Mouse (Mus musculus): ENCODE measurements at regions not wholly inside any gene's neighbourhood (a gene's known extent, or its start where the extent isn't known, plus 50 kb on each side); places are given as distances from the start of the nearest gene placed in this dataset.

DNA sequence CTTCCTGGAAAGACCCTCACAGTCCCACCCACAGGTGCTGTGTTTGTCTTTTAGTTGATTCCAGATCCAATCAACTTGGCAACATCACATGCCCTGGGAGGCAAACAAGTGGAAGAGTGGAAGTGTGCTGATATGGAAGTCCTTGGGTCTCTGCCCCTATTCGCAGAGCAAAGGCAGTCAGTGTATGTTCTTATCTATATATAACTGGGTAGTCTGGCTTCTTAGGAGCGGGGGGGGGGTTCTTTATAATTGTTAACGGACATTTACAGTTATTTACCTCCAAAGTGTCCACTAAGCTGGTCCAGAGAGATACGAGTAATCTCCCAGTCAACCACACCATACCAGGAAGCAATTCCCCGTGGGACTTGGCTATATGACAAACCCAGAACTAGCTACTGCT, 184.8 kb downstream of the Prkcq start:
- Histone ChIP-seq H3K27ac (no peak overlapping the region), H3K4me3 (no peak overlapping the region)
- no peak for DNase-seq (ENCODE audit: extremely low spot score in 1 of 2, low spot score in 2 of 2)
- intact Hi-C loops (cut with DNase I): no loop called here
- TF ChIP-seq CTCF (IDR thresholded peaks at IDR 0.05): no peak

DNA sequence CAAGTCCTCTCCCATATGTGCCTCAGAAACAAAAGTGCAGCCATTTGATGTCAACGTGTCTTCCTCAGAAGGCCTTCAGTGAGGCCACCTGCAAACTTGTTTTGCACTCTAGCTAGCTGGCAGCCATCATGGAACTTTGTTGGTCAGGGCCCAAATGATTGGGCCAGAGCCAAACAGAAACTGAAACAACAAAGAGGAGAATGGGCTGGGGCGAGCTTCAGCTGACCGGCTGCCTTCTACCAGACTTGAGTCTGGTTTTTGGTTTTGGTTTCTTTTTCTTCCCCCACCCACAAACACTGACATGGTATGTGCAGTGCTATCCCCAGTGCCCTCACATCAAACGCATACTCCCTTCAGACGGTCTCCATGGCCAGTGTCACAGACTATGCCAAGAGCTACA, 183.7 kb downstream of the Prkcq start:
- intact Hi-C loops (cut with DNase I): no loop called here
- no peak for DNase-seq (ENCODE audit: extremely low spot score in 1 of 2, low spot score in 2 of 2)
- H3K27ac ChIP-seq: no peak overlapping the region
- H3K4me3 ChIP-seq: no peak overlapping the region
- TF ChIP-seq CTCF (IDR thresholded peaks at IDR 0.05): no peak

Measured in left cerebral cortex, adult 2 months (tissue).